Mouse (Mus musculus) erythroblast, embryonic 14.5 days (primary cell): ENCODE data around the gene Rilp.

ENCODE experiments used
- GATA1 ChIP-seq: IDR thresholded peaks from 2 replicates; pipeline ENCODE4 v1.6.1; 2012; ENCODE audit warnings: low read length, inconsistent platforms, mixed read lengths
- TAL1 ChIP-seq: IDR thresholded peaks from 3 replicates; pipeline ENCODE4 v1.6.1; 2012; ENCODE audit warnings: low read length, inconsistent platforms, mixed read lengths

GRCm38 (mm10) chr11:75472469-75473081, 37.3 kb upstream of the Rilp start:
- peak; percentile 25; the same call in 1 of the 2 replicates for TF ChIP-seq GATA1
- no peak for TF ChIP-seq TAL1
